Mouse (Mus musculus) kidney, postnatal 10 days (tissue): ENCODE measurements around the gene Gm9970.
"Not testable (repeated sequence)": the region's sequence is repeated elsewhere in the genome, so short reads cannot be mapped to it uniquely, and the experiment has no call there.

ENCODE experiments used
- DNase-seq: peaks from one replicate; pipeline ENCODE4 v3.0.0; 2021; ENCODE audit warnings: mixed read lengths

The Gm9970 gene

GRCm38 (mm10) chr5:31221304-31221945, 19.6 kb downstream of the Gm9970 start:
- DNase-seq: peak; percentile 69

DNA sequence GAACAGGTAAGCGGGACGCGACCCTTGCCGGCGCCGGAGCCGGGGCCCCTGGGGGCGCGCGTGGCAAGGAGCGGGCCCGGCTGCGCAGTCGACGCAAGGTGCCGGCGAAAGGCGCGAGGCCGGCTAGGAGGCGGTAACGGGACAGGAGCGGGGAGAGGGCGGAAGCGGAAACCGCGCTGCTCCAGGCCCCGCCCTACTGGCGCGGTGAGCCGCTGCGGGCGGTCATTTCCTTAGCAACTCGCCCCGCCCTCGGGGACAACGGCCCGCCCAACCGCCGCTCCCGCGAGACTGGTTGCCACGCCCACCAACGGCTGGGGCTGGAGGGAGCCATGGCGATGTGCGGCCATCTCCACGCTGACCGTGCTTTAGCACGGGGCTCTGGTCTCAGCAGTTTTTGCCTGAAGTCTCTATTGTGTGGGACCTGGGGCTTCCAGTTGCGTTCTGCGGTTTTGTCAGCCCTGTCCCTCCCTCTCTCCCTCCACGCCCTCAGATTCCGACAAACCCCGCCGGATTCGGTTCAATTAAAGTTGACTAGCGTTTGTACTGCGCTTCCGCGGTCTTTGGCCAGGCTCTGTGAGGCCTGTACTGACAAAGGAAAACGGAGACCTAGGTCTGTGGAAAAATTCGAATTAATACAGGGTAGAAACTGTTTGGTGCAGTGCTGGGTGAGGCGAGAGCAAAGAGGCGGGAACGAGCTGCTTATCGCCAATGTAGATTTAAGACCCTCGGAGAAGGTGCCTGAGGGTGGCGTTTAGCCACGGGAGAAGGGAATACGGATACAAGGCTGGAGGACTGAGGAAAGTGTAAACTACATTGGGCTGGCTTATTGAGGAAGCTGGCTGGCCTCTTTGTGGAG, 20.4 kb downstream of the Gm9970 start, which contains the start of gene Ppm1g:
TSS of gene Ppm1g (minus strand) at position 240 of the 856 bp plus-strand sequence.
- DNase-seq: peak; percentile 99

GRCm38 (mm10) chr5:31219911-31220447, 21.1 kb downstream of the Gm9970 start:
- peak; percentile 71 for DNase-seq

DNA sequence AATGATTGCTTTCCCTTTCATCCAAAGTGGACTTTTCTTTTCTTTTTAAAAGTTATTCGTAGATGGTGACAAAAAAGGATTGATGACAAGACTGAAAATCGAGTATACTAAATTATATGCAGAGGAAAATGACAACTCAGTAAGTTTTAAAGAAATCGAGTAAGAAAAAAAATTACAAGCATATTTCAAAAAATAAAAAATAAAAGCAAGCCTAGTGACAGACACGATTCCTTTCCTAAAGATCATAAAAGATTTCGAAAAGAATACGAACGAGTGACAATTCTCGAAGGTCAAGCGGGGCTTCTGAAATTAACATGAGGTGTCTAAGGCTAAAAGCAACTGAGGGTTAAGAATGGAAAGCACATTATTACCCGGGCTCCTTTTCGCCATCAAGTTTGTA, 21.6 kb downstream of the Gm9970 start:
- no peak for DNase-seq

DNA sequence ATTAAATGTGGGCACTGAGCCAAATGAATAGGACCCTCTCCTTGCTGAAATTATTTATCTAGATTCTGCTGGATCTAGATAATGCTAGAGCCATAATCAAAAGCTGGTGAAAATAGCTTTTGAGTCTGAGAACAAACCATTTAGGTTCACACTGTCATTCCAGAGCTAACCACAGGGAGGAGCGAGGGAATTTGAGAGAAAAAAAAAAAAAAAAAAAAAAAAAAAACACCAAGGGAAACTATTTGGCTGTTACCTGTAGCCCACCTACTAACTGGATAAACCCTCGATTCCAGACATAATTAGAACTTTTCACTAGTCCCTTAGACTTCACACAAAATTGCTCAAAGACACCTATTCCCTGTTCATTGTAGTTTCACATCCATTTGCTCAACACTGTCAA, 22.0 kb downstream of the Gm9970 start:
- DNase-seq: peak; percentile 45

- DNase-seq: no peak
Measured at GRCm38 (mm10) chr5:31218294-31218693, 22.7 kb downstream of the Gm9970 start.

DNA sequence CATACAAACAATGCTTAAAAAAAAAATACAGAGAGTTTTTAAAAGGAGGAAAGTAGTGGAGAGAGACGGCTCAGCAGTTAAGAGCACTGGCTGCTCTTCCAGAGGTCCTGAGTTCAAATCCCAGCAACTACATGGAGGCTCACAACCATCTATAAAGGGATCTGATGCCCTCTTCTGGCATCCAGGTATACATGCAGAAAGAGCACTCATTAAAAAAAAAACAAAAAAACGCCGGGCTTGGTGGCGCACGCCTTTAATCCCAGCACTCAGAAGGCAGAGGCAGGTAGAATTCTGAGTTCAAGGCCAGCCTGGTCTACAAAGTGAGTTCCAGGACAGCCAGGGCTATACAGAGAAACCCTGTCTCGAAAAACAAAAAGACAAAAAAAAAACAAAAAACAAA, 24.5 kb downstream of the Gm9970 start:
- not testable (repeated sequence) for DNase-seq

DNA sequence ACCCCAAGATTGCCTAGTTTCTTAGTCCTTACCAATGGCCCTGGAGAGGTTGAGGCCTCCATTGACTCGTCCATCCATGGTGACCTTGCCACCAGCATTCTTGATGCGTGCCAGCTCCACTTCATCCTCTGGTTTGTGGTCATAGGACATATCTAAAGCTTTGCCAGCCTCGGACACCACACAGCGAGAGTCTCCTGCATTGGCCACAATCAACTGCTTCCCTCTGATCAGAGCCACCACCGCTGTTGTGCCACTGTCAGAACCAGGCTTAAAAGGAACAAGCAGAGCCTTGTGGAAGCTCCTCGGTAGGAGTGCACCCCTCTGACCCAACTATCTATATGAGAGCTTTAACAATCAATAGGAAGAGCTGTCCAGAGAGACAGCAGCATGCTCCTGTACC, 36.6 kb downstream of the Gm9970 start:
- no peak for DNase-seq

DNA sequence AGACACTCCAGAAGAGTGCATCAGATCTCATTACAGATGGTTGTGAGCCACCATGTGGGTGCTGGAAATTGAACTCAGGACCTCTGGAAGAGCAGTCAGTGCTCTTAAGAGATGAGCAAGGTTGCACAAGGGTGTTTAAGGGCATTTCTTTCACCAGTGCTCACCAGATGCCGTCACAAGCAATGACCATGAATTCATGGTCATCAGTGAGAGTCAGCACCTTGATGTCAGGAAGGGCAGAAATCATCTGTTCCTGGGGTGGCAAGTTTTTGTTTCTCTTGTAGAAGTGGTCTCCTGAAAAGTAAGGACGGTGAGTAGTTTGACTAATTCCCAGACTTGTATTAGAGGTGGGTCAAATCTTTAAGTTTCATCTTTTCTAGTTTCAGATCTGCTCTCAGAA, 37.2 kb downstream of the Gm9970 start:
- DNase-seq: no peak

GRCm38 (mm10) chr5:31202933-31203332, 38.1 kb downstream of the Gm9970 start:
- no peak for DNase-seq

GRCm38 (mm10) chr5:31201742-31202590, 39.1 kb downstream of the Gm9970 start, which contains the start of gene Zfp513:
TSS of gene Zfp513 (minus strand) at chr5:31202303.
- peak; percentile 96 for DNase-seq

- DNase-seq: no peak
Measured at GRCm38 (mm10) chr5:31201042-31201741, 39.8 kb downstream of the Gm9970 start.

GRCm38 (mm10) chr5:31200327-31200768, 40.7 kb downstream of the Gm9970 start:
- DNase-seq: peak; percentile 47

DNA sequence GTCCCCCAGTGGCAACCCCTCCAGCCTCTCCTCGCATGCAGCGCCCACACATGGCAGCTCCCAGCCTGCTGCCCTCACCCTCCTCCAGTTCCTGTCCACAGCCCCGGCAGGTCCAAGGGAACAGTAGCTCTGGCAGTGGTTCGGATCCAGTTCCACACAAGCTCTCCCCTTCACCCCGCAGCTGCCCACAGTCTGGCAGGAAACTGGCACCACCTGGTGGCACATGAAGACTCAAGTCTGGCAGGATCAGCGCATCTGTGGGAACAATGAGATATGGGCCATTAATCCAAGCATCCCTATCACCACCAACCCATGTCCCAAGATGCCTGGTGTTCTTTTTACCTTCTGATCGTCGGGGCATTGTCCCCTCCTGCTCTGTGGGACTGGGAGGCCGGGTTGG, 41.1 kb downstream of the Gm9970 start:
- DNase-seq: peak; percentile 44

DNA sequence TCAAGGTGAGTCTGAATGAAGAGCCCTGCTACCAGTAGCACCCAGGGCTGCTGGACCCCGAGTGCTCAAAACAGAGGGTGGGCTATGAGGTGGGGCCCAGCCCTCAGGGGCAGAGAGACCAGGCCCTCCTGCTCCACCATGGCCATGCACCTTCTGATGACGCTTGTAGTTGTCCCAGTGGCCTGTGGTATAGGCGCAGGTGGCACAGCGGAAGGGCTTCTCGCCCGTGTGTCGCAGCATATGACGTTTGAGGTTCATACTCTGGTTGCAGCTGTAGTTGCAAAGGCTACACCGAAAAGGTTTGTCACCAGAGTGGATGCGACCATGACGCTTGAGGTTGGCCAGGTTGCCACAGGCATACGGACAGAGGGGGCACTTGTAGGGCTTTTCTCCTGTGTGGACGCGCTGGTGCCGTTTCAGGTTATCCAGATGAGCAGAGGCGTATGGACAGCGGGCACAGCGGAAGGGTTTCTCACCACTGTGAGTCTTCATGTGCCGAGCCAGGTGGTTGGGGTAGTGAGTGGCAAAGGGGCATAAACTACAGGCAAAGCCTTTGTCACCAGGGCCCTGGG, 41.6 kb downstream of the Gm9970 start:
- peak; percentile 21 for DNase-seq

DNA sequence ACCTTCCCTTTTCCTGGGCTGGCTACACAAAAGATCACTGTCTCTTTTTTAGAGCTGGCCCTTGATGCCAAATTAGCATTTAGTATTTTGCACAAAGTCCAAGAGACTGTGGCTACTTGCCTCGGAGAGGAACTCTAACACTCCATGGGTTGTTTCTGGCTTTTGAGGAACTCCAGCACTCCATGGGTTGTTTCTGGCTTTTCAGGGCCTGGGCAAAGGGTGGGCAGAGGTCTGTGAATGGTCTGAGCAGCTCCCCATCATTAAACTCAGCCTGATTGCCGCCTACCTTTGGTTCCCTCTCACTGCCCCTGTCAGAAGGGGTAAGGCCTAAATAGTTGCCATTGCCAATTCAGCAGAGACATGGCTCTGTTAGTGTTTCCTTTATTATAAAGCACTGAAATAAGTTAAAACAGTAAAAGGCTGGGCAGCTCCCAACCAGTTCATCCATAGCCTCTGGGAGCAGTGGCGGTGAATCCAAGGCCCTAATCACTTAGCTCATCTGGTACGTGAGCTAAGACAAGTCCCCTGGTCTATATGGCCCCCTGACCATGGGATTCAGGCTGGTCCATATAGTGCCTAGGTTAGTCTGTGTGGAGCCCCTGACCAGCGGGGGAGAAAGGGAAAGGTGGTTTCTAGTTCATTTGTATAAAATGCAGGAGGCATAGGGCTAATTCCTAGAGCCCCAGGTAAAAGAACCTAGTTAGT, 42.3 kb downstream of the Gm9970 start:
- DNase-seq: no peak

GRCm38 (mm10) chr5:31198170-31198569, 42.9 kb downstream of the Gm9970 start:
- DNase-seq: peak; percentile 17

- DNase-seq: no peak
Measured at GRCm38 (mm10) chr5:31197072-31197471, 44.0 kb downstream of the Gm9970 start.

GRCm38 (mm10) chr5:31196207-31196606, 44.8 kb downstream of the Gm9970 start:
- DNase-seq: no peak

GRCm38 (mm10) chr5:31195671-31196070, 45.4 kb downstream of the Gm9970 start:
- no peak for DNase-seq
